Mouse (Mus musculus) cerebellum, postnatal 14 days (tissue): ENCODE data around the gene Ndufa1.
"Not testable (repeated sequence)": the region's sequence is repeated elsewhere in the genome, so short reads cannot be mapped to it uniquely, and the experiment has no call there.

ENCODE experiments used
- DNase-seq, 2 experiments: peaks; one replicate each; pipeline ENCODE4 v3.0.0; 2021; ENCODE audit warnings: mixed read lengths in 2 of 2

Ndufa1 gene

DNA sequence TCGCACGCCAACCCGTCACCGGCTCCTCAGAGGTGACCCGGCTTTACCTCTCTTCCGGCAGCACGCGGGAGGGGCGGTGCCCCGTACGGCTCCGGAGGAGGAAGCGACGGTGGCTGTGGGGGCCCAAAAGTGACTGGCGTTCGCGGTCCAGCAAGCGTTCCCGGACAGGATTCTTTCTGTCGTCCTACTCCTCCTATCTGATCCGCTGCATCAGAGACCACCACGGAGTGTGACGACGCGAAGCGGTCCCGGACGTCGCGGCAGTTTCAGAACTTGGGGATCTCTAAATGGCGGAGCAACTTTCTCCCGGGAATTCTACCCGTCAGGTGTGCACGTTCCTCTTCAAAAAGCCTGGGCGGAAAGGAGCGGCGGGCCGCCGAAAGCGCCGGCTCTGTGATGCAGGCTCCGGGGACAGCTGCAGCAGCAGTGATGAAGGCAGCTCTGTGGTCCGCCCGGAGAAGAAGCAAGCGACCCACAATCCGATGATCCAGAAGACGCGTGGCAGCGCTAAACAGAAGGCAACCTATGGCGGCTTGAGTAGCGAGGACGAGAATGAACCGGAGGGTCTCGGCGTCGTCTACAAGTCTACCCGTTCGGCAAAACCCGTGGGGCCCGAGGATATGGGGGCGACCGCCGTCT lies at the start of gene Ndufa1, which contains the start of gene Rnf113a1:
Gene Ndufa1 (minus strand): TSS at position 59 of the 639 bp plus-strand sequence.
Gene Rnf113a1 (plus strand): TSS at position 141 of the 639 bp plus-strand sequence.
- DNase-seq: peak; percentile 86

DNA sequence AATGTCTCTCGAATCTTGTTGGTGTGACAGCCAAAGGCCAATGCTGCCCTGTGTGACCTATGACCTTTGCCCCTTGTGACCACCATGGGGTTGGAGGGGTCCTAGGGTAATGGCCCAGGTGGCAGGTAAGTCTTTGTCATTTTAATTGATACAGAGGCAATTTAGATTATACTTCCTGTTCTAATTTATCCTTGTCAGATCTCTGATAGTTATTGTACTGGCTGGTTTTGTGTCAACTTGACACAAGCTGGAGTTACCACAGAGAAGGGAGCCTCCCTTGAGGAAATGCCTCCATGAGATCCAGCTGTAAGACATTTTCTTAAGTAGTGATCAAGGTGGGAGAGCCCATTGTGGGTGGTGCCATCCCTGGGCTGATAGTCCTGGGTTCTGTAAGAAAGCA lies 31.2 kb upstream of the Ndufa1 start, which contains the start of gene Rhox1:
Gene Rhox1 (minus strand): TSS at position 101 of the 400 bp plus-strand sequence.
- DNase-seq: not testable (repeated sequence)

DNA sequence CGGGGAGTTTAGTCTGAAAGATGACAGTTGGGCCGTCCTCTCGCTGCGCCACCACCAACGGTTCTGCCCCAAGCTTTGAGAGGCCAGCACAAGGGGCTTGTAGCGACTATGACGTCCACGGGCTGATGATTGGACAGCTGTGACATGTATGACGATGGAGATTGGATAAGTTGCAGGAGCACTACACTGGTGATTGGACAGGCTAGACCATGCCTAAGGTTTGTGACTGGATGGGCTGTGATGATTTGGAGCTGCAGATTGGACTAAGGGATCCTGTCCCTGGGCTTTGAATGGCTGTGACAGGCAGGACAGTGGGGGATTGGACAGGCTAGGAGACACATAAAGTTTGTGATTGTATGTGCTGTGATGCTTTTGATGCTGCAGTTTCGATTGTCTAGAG lies 20.0 kb upstream of the Ndufa1 start, which contains the start of gene Gm9:
Gene Gm9 (minus strand): TSS at position 101 of the 400 bp plus-strand sequence.
- DNase-seq: no peak

DNA sequence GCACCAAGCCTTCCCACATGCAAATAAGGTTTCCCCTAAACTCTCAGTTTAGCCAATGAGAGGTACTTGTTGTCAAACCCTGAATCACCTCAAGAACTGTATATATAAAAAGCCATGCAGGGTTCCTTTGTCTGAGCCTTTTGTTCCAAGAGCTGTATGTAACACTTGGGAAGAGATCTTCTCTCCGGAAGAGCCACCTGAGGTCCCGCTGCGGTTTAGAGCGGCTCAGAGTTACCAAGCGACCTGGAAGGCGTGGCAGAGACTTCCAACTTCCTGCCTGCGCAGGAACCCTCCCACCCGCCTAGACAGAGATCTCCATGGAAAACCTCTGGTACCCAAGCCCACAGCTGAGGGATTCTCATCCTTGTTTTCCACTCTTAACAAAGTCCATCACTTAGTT lies 7.7 kb upstream of the Ndufa1 start:
- DNase-seq: no peak

DNA sequence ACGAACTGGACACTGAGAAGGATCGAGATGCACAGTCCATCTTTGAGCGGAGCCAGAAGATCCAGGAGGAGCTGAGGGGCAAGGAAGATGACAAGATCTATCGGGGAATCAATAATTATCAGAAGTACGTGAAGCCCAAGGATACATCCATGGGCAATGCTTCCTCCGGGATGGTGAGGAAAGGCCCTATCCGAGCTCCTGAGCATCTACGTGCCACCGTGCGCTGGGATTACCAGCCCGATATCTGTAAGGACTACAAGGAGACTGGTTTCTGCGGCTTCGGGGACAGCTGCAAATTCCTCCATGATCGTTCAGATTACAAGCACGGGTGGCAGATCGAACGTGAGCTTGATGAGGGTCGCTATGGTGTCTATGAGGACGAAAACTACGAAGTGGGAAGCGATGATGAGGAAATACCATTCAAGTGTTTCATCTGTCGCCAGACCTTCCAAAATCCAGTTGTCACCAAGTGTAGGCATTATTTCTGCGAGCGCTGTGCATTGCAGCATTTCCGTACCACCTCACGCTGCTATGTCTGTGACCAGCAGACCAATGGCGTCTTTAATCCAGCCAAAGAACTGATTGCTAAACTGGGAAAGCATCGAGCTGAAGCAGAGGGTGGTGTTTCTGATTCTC lies 899 bp upstream of the Ndufa1 start:
- DNase-seq: peak in 1 of 2 experiments; percentile 17

DNA sequence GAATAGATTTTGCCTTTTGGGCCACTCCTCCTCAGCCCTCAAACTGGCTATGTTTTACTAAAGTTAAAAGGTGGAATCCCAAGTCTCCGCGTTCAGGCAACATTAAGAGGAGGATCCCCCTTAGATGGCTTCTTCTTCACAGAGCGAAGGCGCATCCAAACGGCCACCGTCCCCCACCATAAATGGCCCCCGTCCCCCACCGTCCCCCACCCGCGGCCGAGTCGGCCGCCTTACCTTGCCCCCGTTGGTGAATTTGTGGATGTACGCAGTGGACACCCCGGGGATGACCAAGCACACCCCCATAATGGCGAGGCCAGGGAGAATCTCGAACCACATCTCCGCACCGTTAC lies 233 bp downstream of the Ndufa1 start:
- no peak for DNase-seq

DNA sequence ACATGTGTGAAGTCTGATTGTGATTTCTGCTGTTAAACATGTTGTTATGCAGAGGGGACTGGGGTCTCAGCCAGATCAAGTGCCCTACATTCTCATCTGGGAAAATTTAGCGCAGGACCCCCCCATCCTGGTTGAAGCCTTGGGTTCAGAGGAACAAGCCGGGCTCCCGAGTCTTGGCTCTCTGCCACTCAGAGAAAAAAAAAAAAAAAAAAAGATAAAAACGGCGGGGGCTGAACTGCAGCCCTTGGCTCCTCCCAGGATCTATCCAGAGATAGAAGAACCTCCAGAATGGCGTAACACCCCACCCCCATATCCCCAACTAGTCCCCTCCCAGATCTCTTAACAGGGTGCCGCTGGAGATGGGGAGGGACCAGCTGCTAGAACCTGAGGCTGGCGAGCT lies 6.6 kb downstream of the Ndufa1 start:
- DNase-seq: peak; percentile 12 to 16

DNA sequence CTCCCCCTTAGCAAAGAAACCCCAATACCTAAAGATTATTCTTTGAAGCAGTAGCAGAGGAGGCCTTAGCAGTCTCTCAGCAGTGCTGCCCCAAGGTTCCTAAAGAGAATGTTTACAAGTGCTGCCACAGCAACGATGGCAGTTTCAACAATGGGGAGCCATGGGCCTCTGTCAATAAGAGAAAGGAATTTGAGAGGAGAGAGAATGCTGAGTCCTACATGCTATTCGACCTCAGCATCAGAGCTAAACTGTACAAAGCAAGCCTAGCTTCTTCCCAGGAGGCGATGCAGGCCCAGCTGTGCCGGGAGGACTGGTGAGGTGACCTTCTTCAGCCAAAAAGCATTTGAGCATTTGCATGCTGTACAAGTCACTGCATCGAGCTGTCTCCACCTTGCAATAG lies 22.2 kb downstream of the Ndufa1 start, which contains the start of gene Akap14:
Gene Akap14 (minus strand): TSS at position 101 of the 400 bp plus-strand sequence.
- DNase-seq: no peak

DNA sequence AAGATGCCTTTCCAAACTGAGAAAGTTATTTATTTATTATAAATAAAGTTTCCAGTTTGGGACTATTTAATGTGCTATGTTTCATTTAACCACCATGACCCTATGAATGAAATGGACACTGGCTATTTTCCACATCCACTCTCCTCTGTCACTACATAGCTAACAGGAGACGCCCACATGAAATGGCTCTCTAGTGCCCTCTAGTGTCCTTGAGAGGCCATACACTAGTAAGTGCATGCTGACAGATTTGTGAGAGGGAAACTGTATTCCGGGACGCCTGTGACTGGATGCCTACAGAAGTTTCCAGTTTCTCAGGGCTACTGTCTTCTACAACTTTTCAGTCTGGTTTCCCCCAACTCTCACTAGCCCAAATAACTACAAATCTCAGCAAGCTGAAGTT lies 23.9 kb downstream of the Ndufa1 start:
- DNase-seq: peak; percentile 40 to 44

DNA sequence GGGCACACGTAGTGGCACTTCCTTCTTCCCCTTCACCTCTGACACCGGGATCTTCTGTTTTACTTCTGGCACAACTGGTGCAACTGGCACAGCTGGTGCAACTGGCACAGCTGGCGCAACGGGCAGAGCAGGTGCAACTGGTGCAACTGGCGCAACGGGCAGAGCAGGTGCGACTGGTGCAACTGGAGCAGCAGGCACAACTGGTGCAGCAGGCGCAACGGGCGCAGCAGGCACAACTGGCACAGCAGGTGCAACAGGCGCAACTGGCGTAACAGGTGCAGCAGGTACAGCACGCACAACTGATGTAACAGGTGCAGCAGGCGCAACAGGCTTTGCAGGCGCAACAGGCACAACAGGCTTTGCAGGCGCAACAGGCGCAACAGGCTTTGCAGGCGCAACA lies 27.8 kb downstream of the Ndufa1 start:
- DNase-seq: no peak

DNA sequence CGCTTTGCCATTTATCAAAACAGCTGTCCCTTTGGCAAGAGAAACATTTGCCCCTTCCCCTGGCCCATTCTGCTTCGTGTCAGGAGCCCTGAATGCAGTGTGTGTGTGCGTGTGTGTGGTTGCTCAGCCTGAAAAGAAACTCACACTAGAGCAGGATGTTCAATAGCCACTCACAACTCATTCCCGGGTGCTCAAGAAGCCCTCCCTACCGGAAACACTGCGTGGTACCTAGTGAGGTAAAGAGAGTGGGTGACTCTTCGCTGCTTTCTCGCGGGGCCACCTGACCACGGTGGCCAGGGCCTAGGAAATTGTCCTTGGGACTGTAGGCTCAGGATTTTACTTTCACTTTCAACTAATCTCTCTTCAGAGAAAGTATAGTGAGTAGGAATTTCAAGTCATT lies 29.8 kb downstream of the Ndufa1 start:
- DNase-seq: no peak

DNA sequence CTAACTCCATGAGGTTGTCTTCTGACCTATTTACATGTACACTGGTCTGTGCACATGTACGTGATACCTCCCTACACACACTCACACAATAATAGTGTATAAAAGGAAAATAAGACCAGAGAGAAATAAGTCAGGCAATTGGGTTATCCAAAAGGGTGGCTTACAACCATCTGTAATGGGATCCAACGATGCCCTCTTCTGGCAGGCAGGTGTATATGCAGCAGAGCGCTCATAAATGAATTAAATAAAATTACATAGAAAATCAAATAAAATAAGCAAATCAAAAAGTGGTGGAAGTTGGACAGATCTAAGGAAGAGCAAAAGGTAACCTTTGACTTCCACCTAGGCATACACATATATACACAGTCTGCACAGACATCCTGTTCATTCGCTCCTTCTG lies 33.1 kb downstream of the Ndufa1 start:
- DNase-seq: peak in 1 of 2 experiments; percentile 6

DNA sequence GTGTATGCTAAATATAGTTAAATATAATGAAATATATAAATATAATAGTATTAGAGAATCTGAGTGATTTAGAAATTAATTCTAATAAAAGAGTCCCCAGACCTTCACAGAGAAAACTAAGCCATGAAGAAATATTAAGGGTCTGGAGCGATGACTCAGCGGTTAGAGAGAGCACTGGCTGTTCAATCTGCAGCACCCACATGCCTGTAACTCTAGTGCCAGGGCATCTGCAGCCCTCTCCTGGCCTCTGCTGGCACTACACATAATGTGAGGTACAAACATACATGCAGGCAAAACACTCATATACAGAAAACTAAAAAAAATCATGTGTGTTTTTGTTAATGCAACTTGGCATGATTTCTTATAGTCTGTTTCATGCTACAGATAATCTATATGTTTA lies 46.0 kb downstream of the Ndufa1 start:
- DNase-seq: peak in 1 of 2 experiments; percentile 9

DNA sequence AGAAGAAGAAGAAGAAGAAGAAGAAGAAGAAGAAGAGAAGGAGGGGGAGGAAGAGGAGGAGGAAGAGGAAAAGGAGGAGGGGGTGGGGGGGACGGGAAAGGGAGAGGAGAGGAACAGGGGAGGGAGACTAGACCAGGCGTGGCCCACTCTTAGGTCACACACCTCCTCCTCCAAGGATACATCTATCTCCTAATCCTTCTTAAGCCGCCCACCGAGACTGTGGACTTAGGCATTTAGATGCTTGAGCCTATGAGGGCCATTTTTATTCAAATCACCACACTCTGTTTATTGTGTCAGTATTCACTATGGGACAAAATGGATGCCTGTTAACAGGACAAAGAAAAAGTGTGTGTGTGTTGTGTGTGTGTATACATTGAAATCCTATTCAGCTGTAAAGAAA lies 46.5 kb downstream of the Ndufa1 start:
- not testable (repeated sequence) for DNase-seq

DNA sequence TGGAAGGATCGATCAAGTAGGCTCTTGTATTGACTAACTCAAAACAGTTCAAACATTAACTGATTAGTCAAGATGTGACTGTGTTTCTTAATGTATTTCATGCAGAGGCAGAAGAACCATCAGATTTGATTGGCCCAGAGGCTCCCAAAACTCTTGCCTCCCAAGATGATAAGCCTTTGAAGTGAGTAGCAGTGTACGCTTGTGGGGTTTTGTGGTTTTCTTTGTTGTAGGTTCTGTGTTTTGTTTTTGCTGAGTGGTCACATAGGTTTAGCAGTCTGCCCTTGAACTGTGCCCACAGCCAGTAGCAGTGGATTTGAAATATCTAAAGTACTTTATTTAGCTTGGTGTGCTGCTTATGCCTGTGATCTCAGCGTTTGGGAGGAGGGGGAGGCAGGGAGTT lies 49.2 kb downstream of the Ndufa1 start:
- DNase-seq: no peak
